Mouse (Mus musculus) spleen, adult 2 months (tissue): ENCODE measurements at regions not wholly inside any gene's neighbourhood (a gene's known extent, or its start where the extent isn't known, plus 50 kb on each side); places are given as distances from the start of the nearest gene placed in this dataset.

Experiments used
- CTCF ChIP-seq: fragments of 200-500 bp; IDR thresholded peaks from 2 replicates; pipeline ENCODE4 v1.5.1; 2011; ENCODE audit warnings: mild to moderate bottlenecking, inconsistent platforms; ENCODE audit not compliant: insufficient read depth, insufficient read length, insufficient replicate concordance; ENCODE audit errors: extremely low read depth
- POLR2A ChIP-seq: fragments of 200-500 bp; IDR thresholded peaks from 2 replicates; pipeline ENCODE4 v1.6.1; 2011; ENCODE audit warnings: low read depth, low read length, inconsistent platforms

- TF ChIP-seq POLR2A = no peak
- no peak for TF ChIP-seq CTCF
Observed at GRCm38 (mm10) chr15:61446053-61446840, 523.4 kb upstream of the A1bg start.
